Mouse (Mus musculus): ENCODE results near the gene Eipr1.

GRCm38 (mm10) chr12:28727061-28727460 lies 24.5 kb upstream of the Eipr1 start:
- TF ChIP-seq CTCF (IDR thresholded peaks at IDR 0.05) (no peak), EP300 (IDR thresholded peaks at IDR 0.05) (no peak)

All from lung, postnatal 0 days (tissue).